Mouse (Mus musculus): ENCODE measurements around the gene Bmx. TPM values are rescaled to one million over a fixed set of nuclear protein-coding genes. Genes with fewer than 3 reads are reported as not detected.

The Bmx gene
- polyA plus RNA-seq, 1 experiment: not detected

GRCm38 (mm10) chrX:164179746-164180145 is 78.2 kb downstream of the Bmx start:
- Histone ChIP-seq H3K4me3 (ENCODE audit: insufficient read depth, low read length) (no peak overlapping the region), H3K27ac (ENCODE audit: insufficient read depth, low read length) (no peak overlapping the region), H3K4me1 (ENCODE audit: control insufficient read depth, insufficient read depth, low read length) (no peaks in the 10 kb centered on the region)
- TF ChIP-seq CTCF (IDR thresholded peaks at IDR 0.05; ENCODE audit: borderline replicate concordance, insufficient read depth, low read length) (no peak), POLR2A (IDR thresholded peaks at IDR 0.05; ENCODE audit: low read depth, low read length) (no peak)

GRCm38 (mm10) chrX:164178856-164179255 is 79.1 kb downstream of the Bmx start:
- Histone ChIP-seq H3K4me1 (ENCODE audit: control insufficient read depth, insufficient read depth, low read length) (no peaks in the 10 kb centered on the region), H3K27ac (ENCODE audit: insufficient read depth, low read length) (no peak overlapping the region), H3K4me3 (ENCODE audit: insufficient read depth, low read length) (no peak overlapping the region)
- no peak for TF ChIP-seq POLR2A (IDR thresholded peaks at IDR 0.05; ENCODE audit: low read depth, low read length)
- TF ChIP-seq CTCF (IDR thresholded peaks at IDR 0.05; ENCODE audit: borderline replicate concordance, insufficient read depth, low read length): no peak

- Histone ChIP-seq H3K4me3 (ENCODE audit: insufficient read depth, low read length) (no peak overlapping the region), H3K27ac (ENCODE audit: insufficient read depth, low read length) (no peak overlapping the region), H3K4me1 (ENCODE audit: control insufficient read depth, insufficient read depth, low read length) (no peaks in the 10 kb centered on the region)
- TF ChIP-seq CTCF (IDR thresholded peaks at IDR 0.05; ENCODE audit: borderline replicate concordance, insufficient read depth, low read length): no peak
- TF ChIP-seq POLR2A (IDR thresholded peaks at IDR 0.05; ENCODE audit: low read depth, low read length): no peak
Observed at GRCm38 (mm10) chrX:164175780-164176179, 82.2 kb downstream of the Bmx start.

- H3K4me1 ChIP-seq (ENCODE audit: control insufficient read depth, insufficient read depth, low read length): no peaks in the 10 kb centered on the region
- no peak overlapping the region for H3K4me3 ChIP-seq (ENCODE audit: insufficient read depth, low read length)
- TF ChIP-seq POLR2A (IDR thresholded peaks at IDR 0.05; ENCODE audit: low read depth, low read length) (no peak), CTCF (IDR thresholded peaks at IDR 0.05; ENCODE audit: borderline replicate concordance, insufficient read depth, low read length) (no peak)
- H3K27ac ChIP-seq (ENCODE audit: insufficient read depth, low read length): no peak overlapping the region
Observed at GRCm38 (mm10) chrX:164175311-164175710, 82.7 kb downstream of the Bmx start.

- Histone ChIP-seq H3K4me1 (ENCODE audit: control insufficient read depth, insufficient read depth, low read length) (no peaks in the 10 kb centered on the region), H3K27ac (ENCODE audit: insufficient read depth, low read length) (no peak overlapping the region), H3K4me3 (ENCODE audit: insufficient read depth, low read length) (no peak overlapping the region)
- no peak for TF ChIP-seq POLR2A (IDR thresholded peaks at IDR 0.05; ENCODE audit: low read depth, low read length)
- no peak for TF ChIP-seq CTCF (IDR thresholded peaks at IDR 0.05; ENCODE audit: borderline replicate concordance, insufficient read depth, low read length)
Observed at GRCm38 (mm10) chrX:164173880-164174279, 84.1 kb downstream of the Bmx start.

- no peak for TF ChIP-seq POLR2A (IDR thresholded peaks at IDR 0.05; ENCODE audit: low read depth, low read length)
- no peak for TF ChIP-seq CTCF (IDR thresholded peaks at IDR 0.05; ENCODE audit: borderline replicate concordance, insufficient read depth, low read length)
- no peak overlapping the region for H3K4me3 ChIP-seq (ENCODE audit: insufficient read depth, low read length)
- no peak overlapping the region for H3K27ac ChIP-seq (ENCODE audit: insufficient read depth, low read length)
Observed at GRCm38 (mm10) chrX:164171034-164171433, 87.0 kb downstream of the Bmx start.

GRCm38 (mm10) chrX:164164681-164165080 is 93.3 kb downstream of the Bmx start:
- H3K4me3 ChIP-seq (ENCODE audit: insufficient read depth, low read length): no peak overlapping the region
- no peak for TF ChIP-seq CTCF (IDR thresholded peaks at IDR 0.05; ENCODE audit: borderline replicate concordance, insufficient read depth, low read length)
- no peak for TF ChIP-seq POLR2A (IDR thresholded peaks at IDR 0.05; ENCODE audit: low read depth, low read length)
- H3K27ac ChIP-seq (ENCODE audit: insufficient read depth, low read length): no peak overlapping the region
- no peaks in the 10 kb centered on the region for H3K4me1 ChIP-seq (ENCODE audit: control insufficient read depth, insufficient read depth, low read length)

More at GRCm38 (mm10) chrX:164171034-164171433, 87.0 kb downstream of the Bmx start:
- H3K4me1 ChIP-seq (ENCODE audit: control insufficient read depth, insufficient read depth, low read length): no peaks in the 10 kb centered on the region

- Histone ChIP-seq H3K4me1 (ENCODE audit: control insufficient read depth, insufficient read depth, low read length) (no peaks in the 10 kb centered on the region), H3K4me3 (ENCODE audit: insufficient read depth, low read length) (no peak overlapping the region), H3K27ac (ENCODE audit: insufficient read depth, low read length) (no peak overlapping the region)
- TF ChIP-seq CTCF (IDR thresholded peaks at IDR 0.05; ENCODE audit: borderline replicate concordance, insufficient read depth, low read length): no peak
- TF ChIP-seq POLR2A (IDR thresholded peaks at IDR 0.05; ENCODE audit: low read depth, low read length): no peak
Observed at GRCm38 (mm10) chrX:164154594-164154993, 103.4 kb downstream of the Bmx start.

GRCm38 (mm10) chrX:164153606-164154005 is 104.4 kb downstream of the Bmx start:
- Histone ChIP-seq H3K27ac (ENCODE audit: insufficient read depth, low read length) (no peak overlapping the region), H3K4me3 (ENCODE audit: insufficient read depth, low read length) (no peak overlapping the region), H3K4me1 (ENCODE audit: control insufficient read depth, insufficient read depth, low read length) (no peaks in the 10 kb centered on the region)
- no peak for TF ChIP-seq POLR2A (IDR thresholded peaks at IDR 0.05; ENCODE audit: low read depth, low read length)
- TF ChIP-seq CTCF (IDR thresholded peaks at IDR 0.05; ENCODE audit: borderline replicate concordance, insufficient read depth, low read length): no peak

- Histone ChIP-seq H3K4me3 (ENCODE audit: insufficient read depth, low read length) (no peak overlapping the region), H3K27ac (ENCODE audit: insufficient read depth, low read length) (no peak overlapping the region), H3K4me1 (ENCODE audit: control insufficient read depth, insufficient read depth, low read length) (no peaks in the 10 kb centered on the region)
- TF ChIP-seq POLR2A (IDR thresholded peaks at IDR 0.05; ENCODE audit: low read depth, low read length): no peak
- no peak for TF ChIP-seq CTCF (IDR thresholded peaks at IDR 0.05; ENCODE audit: borderline replicate concordance, insufficient read depth, low read length)
Observed at GRCm38 (mm10) chrX:164152703-164153102, 105.3 kb downstream of the Bmx start.
